Mouse (Mus musculus): Measurements from ENCODE around the gene Pxmp2. TPM values are rescaled to one million over a fixed set of nuclear protein-coding genes. Genes with fewer than 3 reads are reported as not detected.

The Pxmp2 gene
- total and polyA plus RNA-seq, 2 experiments from 2014 or later: 7.8 to 16.3 TPM

DNA sequence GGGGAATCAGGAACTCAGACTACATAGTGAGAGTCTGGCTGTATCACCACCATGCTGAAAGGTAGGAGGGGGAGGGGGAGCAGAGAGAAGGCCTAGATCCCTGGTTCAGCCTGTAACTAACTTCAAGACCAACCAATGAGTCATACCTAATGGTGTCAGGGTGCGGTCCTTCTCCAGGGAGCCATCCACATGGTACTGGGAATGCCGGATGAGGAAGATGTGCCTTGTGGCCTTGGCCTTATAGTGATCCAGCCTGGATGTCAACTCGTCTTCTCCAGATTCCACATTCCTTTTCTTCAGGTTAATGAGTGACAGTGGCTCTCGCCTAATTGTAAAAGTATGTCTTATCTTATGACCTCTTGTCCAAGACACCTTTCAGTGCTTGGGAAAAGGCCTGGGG lies 19.0 kb downstream of the Pxmp2 start:
- Histone ChIP-seq H3K36me3 (ENCODE audit: insufficient read depth, low read length) (peaks cover 26% of the 10 kb centered on the region), H3K9me3 (ENCODE audit: low read length) (no peaks in the 10 kb centered on the region), H3K27me3 (ENCODE audit: insufficient read depth, low read length) (no peaks in the 10 kb centered on the region), H3K4me1 (ENCODE audit: insufficient read depth, low read length) (peaks cover 4% of the 10 kb centered on the region; the same call in 1 of the 2 replicates), H3K9ac (replicated peaks; ENCODE audit: low read length, poor library complexity, severe bottlenecking) (no peak overlapping the region), H3K4me2 (ENCODE audit: low read depth, low read length, poor library complexity, severe bottlenecking) (no peak overlapping the region), H3K27ac (ENCODE audit: low read depth, low read length) (no peak overlapping the region), H3K4me3 (ENCODE audit: low read depth, low read length) (no peak overlapping the region)
- ATAC-seq (ENCODE audit: low FRiP score) (no peak), DNase-seq (ENCODE audit: low spot score) (no peak)
- 96% methylated on average over 4 of the region's 4 CpGs for WGBS
- no peak for TF ChIP-seq CTCF (IDR thresholded peaks at IDR 0.05)

DNA sequence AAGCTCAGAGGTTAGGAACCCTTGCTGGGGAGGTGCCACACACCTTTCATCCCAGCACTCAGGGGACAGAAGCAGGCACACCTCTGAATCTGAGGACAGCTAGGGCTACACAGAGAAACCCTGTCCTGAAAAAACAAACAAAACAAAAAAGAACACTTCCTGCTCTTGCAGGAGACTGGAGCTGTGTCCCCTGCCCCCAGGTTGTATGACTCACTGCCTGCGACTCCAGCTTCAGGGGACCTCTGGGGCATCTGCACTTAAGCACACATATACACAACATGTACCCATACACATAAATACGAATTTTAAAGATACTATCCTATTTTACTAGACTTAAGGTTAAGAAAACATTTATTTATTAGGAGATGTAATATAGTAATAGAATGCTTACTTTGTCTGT lies 41.9 kb downstream of the Pxmp2 start:
- no peak for ATAC-seq (ENCODE audit: low FRiP score)

DNA sequence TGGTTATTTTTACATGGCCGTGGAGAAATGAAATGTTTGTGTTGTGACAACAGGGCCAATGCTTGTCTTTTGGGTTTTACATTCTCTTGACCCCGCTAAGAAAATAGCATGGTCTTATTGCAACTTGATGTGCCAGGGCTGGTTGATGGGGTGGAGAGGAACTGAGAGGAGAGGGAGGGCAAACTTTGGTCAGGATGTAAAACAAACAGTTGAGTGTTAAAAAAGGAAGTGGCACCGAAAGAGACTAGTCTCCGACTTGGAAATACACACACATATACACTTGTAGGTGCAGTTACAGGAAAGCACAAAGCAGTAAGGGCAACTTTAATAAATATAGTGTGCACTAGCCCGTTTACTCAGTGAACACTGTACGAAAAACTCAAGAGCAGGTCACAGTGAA lies 53.6 kb downstream of the Pxmp2 start:
- H3K9me3 ChIP-seq (ENCODE audit: low read length): no peaks in the 10 kb centered on the region
- no peak for TF ChIP-seq CTCF (IDR thresholded peaks at IDR 0.05)
- H3K36me3 ChIP-seq (ENCODE audit: insufficient read depth, low read length): peaks cover 14% of the 10 kb centered on the region
- no peak overlapping the region for H3K27ac ChIP-seq (ENCODE audit: low read depth, low read length)
- ATAC-seq (ENCODE audit: low FRiP score) (no peak), DNase-seq (ENCODE audit: low spot score) (no peak)
- peak overlapping the region; percentile 97; the same call in 1 of the 2 replicates for H3K4me3 ChIP-seq (ENCODE audit: low read depth, low read length)
- WGBS: 86% methylated on average over 6 of the region's 6 CpGs
- no peaks in the 10 kb centered on the region for H3K27me3 ChIP-seq (ENCODE audit: insufficient read depth, low read length)
- H3K4me1 ChIP-seq (ENCODE audit: insufficient read depth, low read length): peaks cover 10% of the 10 kb centered on the region; the same call in 1 of the 2 replicates
- H3K4me2 ChIP-seq (ENCODE audit: low read depth, low read length, poor library complexity, severe bottlenecking): peak overlapping the region; percentile 71
- no peak overlapping the region for H3K9ac ChIP-seq (replicated peaks; ENCODE audit: low read length, poor library complexity, severe bottlenecking)

More for the DNA sequence above, 41.9 kb downstream of the Pxmp2 start:
- DNase-seq (ENCODE audit: low spot score): no peak
- TF ChIP-seq CTCF (IDR thresholded peaks at IDR 0.05): no peak
- Histone ChIP-seq H3K27me3 (ENCODE audit: insufficient read depth, low read length) (no peaks in the 10 kb centered on the region), H3K4me3 (ENCODE audit: low read depth, low read length) (no peak overlapping the region), H3K4me1 (ENCODE audit: insufficient read depth, low read length) (no peaks in the 10 kb centered on the region), H3K9ac (replicated peaks; ENCODE audit: low read length, poor library complexity, severe bottlenecking) (no peak overlapping the region), H3K9me3 (ENCODE audit: low read length) (no peaks in the 10 kb centered on the region), H3K36me3 (ENCODE audit: insufficient read depth, low read length) (peaks cover 53% of the 10 kb centered on the region), H3K4me2 (ENCODE audit: low read depth, low read length, poor library complexity, severe bottlenecking) (no peak overlapping the region), H3K27ac (ENCODE audit: low read depth, low read length) (no peak overlapping the region)
- 82% methylated on average over 2 of the region's 2 CpGs for WGBS

DNA sequence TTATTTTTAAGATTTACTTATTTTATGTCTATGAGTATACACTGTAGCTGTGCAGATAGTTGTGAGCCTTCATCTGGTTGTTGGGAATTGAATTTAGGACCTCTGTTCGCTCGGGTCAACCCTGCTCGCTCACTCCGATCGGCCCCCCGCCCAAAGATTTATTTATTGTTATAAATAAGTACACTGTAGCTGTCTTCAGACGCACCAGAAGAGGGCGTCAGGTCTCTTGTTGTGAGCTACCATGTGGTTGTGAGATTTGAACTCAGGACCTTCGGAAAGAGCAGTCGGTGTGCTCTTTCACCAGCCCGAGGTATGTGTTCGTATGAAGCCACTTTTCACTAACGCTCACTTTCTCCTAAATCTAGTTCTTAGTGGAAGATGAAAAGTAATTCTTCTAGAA lies 54.3 kb downstream of the Pxmp2 start:
- H3K36me3 ChIP-seq (ENCODE audit: insufficient read depth, low read length): peaks cover 10% of the 10 kb centered on the region
- H3K4me3 ChIP-seq (ENCODE audit: low read depth, low read length): peak overlapping the region; percentile 97
- H3K4me1 ChIP-seq (ENCODE audit: insufficient read depth, low read length): peaks cover 10% of the 10 kb centered on the region; the same call in 1 of the 2 replicates
- 48% methylated on average over 13 of the region's 13 CpGs for WGBS
- peak overlapping the region; percentile 94; the same call in 1 of the 2 replicates for H3K9ac ChIP-seq (replicated peaks; ENCODE audit: low read length, poor library complexity, severe bottlenecking)
- H3K27me3 ChIP-seq (ENCODE audit: insufficient read depth, low read length): no peaks in the 10 kb centered on the region
- ATAC-seq (ENCODE audit: low FRiP score) (no peak), DNase-seq (ENCODE audit: low spot score) (no peak)
- no peak overlapping the region for H3K27ac ChIP-seq (ENCODE audit: low read depth, low read length)
- peak overlapping the region; percentile 71 for H3K4me2 ChIP-seq (ENCODE audit: low read depth, low read length, poor library complexity, severe bottlenecking)
- peak; percentile 17; the same call in 1 of the 2 replicates for TF ChIP-seq CTCF (IDR thresholded peaks at IDR 0.05)
- H3K9me3 ChIP-seq (ENCODE audit: low read length): no peaks in the 10 kb centered on the region

DNA sequence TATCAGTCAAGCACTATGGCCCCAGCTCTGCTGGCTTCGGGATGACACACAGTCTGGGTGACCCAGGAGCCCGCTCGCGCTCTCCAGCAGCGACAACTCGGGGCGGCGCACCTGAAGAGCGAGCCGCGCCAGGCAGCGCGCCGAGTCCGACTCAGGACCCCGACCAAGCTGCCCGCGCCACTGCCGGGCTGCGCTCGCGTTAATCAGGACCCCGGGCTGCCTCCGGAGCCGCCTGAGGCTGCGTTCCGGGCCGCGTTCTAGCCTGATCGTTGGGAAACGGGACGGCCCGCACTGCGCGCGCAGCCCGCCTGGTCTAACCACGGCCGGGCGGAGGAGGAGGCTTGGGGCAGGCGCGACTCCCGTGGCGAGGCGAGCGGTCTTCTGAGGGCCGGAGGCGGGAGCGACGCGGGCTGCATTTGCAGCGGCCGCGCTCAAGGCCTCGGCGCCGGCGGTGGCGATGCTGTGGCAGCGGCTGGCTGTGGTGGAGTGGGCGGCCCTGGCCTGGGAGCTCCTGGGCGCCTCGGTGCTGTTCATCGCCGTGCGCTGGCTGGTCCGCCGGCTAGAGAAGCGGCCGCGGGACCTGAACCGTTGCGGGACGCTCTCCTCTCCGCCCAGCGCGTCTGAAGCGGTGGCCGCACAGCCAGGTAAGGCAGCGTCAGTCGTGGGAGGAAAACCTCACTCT lies 55.1 kb downstream of the Pxmp2 start, which contains the start of gene Ankle2:
Gene Ankle2, plus strand, starts transcription at position 225 of the 682 bp plus-strand sequence.
- no peaks in the 10 kb centered on the region for H3K9me3 ChIP-seq (ENCODE audit: low read length)
- H3K9ac ChIP-seq (replicated peaks; ENCODE audit: low read length, poor library complexity, severe bottlenecking): peak within 1 kb of the TSS; percentile 94
- peak; percentile 96 for ATAC-seq (ENCODE audit: low FRiP score)
- no peaks in the 10 kb centered on the region for H3K27me3 ChIP-seq (ENCODE audit: insufficient read depth, low read length)
- peak within 1 kb of the TSS; percentile 97 for H3K4me3 ChIP-seq (ENCODE audit: low read depth, low read length)
- 0% methylated on average over 55 of the region's 81 CpGs for WGBS
- H3K27ac ChIP-seq (ENCODE audit: low read depth, low read length): peak within 1 kb of the TSS; percentile 92
- peak; percentile 93 for DNase-seq (ENCODE audit: low spot score)
- peaks cover 8% of the 10 kb centered on the region for H3K36me3 ChIP-seq (ENCODE audit: insufficient read depth, low read length)
- H3K4me2 ChIP-seq (ENCODE audit: low read depth, low read length, poor library complexity, severe bottlenecking): peak within 1 kb of the TSS; percentile 71
- TF ChIP-seq CTCF (IDR thresholded peaks at IDR 0.05): no peak
- peaks cover 10% of the 10 kb centered on the region; the same call in 1 of the 2 replicates for H3K4me1 ChIP-seq (ENCODE audit: insufficient read depth, low read length)

DNA sequence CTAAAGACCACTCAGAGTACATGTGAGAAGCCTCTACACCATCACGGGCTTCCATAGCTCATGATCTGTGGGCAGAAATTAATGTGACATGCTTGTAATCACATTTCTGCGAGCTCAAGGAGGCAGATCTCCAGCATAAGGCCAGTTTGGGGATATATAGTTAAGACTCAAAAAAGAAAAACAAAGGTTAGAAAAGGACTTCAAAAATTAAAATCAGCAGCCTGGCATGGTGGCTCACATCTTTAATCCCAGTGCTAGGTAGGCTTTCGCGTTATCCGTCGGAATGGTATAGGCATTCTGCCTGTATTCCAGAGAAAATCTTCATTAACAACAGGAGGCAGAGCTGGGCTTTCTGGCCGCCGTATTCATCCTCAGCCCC lies 55.6 kb downstream of the Pxmp2 start:
- H3K4me3 ChIP-seq (ENCODE audit: low read depth, low read length): peak overlapping the region; percentile 97
- H3K27ac ChIP-seq (ENCODE audit: low read depth, low read length): peak overlapping the region; percentile 92
- no peaks in the 10 kb centered on the region for H3K27me3 ChIP-seq (ENCODE audit: insufficient read depth, low read length)
- ATAC-seq (ENCODE audit: low FRiP score): no peak
- peaks cover 8% of the 10 kb centered on the region for H3K36me3 ChIP-seq (ENCODE audit: insufficient read depth, low read length)
- 4% methylated on average over 8 of the region's 8 CpGs for WGBS
- DNase-seq (ENCODE audit: low spot score): no peak
- peak overlapping the region; percentile 71 for H3K4me2 ChIP-seq (ENCODE audit: low read depth, low read length, poor library complexity, severe bottlenecking)
- TF ChIP-seq CTCF (IDR thresholded peaks at IDR 0.05): no peak; the same call in 1 of the 2 replicates
- no peaks in the 10 kb centered on the region for H3K9me3 ChIP-seq (ENCODE audit: low read length)
- H3K4me1 ChIP-seq (ENCODE audit: insufficient read depth, low read length): peaks cover 10% of the 10 kb centered on the region; the same call in 1 of the 2 replicates
- H3K9ac ChIP-seq (replicated peaks; ENCODE audit: low read length, poor library complexity, severe bottlenecking): peak overlapping the region; percentile 94

All from midbrain, postnatal 0 days (tissue).